Mouse (Mus musculus) stomach, postnatal 0 days (tissue): ENCODE results near the gene Anln.

Experiments
- CTCF ChIP-seq: IDR thresholded peaks from 2 replicates; pipeline ENCODE4 v1.5.1; 2016; ENCODE audit warnings: antibody characterized with exemption, low read depth, mild to moderate bottlenecking, moderate library complexity
- EP300 ChIP-seq: optimal IDR thresholded peaks from 2 replicates; pipeline ENCODE3; 2016; ENCODE audit warnings: antibody characterized with exemption

GRCm38 (mm10) chr9:22424196-22424595 is 35.2 kb upstream of the Anln start:
- TF ChIP-seq CTCF, result no peak
- TF ChIP-seq EP300, result no peak
